Comparison of ENCODE assay signal across 8 mouse cellular contexts in the genomic region with DNA sequence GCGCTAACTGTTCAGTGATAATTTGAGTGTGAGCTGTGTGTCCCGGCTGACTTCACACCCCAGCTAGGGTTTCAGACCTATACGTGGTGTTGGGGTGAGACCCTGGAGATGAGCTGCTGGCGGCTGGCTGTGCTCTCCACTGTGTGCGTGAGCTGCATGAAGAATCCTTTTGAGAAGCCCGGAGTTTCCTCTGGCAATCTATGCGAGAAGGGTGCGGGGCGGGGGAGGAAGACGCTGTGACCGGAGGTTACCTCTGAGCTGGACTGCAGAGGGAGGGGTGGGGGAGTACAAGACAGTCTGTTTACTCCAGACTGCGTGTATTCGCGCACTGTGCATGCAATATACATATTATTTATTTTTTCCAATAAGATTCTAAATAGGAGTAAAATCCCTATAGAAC. TPM values are rescaled to one million over a fixed set of nuclear protein-coding genes. Genes with fewer than 3 reads are reported as not detected.
DNase-seq lines count a peak whose midpoint lies in the region; ATAC-seq lines count a peak whose summit lies in the region.

No protein-coding gene starts in this region.

- no peak overlapping the region for H3K27ac ChIP-seq in intestine, embryonic 15.5 days
- peak overlapping the region; percentile 99 for H3K27ac ChIP-seq in midbrain, embryonic 10.5 days (replicated peaks)

- H3K27me3 ChIP-seq in intestine, embryonic 15.5 days (replicated peaks): peaks cover 21% of the 10 kb centered on the region; the same call in 1 of the 2 replicates
- H3K27me3 ChIP-seq in midbrain, embryonic 10.5 days (ENCODE audit: low read depth, poor library complexity, severe bottlenecking): peaks cover 39% of the 10 kb centered on the region

- peak overlapping the region; percentile 69 for H3K4me3 ChIP-seq in intestine, embryonic 15.5 days (replicated peaks)
- peak overlapping the region; percentile 97 for H3K4me3 ChIP-seq in midbrain, embryonic 10.5 days

- 2% methylated on average over 14 of the region's 14 CpGs for WGBS in intestine, embryonic 15.5 days
- WGBS in midbrain, embryonic 10.5 days: under 1% methylated on average over 14 of the region's 14 CpGs

- peak; percentile 51 to 69 for DNase-seq in cerebellum, postnatal 25 days
- no peak for DNase-seq in cerebellum, adult 9-10 months
- peak; percentile 36 for DNase-seq in R1 (ENCODE audit: low read depth, low spot score)
- DNase-seq in gastrocnemius, adult 8-10 months (ENCODE audit: low spot score in 2 of 2): peak; percentile 65 to 75
- DNase-seq in midbrain, embryonic 10.5 days (ENCODE audit: low spot score): peak; percentile 81

- 0 out of 2 replicates have a peak overlapping the region, but pooled peaks have one; percentile 60 for H3K9ac ChIP-seq in intestine, embryonic 15.5 days

- H3K4me2 ChIP-seq in intestine, embryonic 15.5 days (replicated peaks): peak overlapping the region; percentile 100

- no peaks in the 10 kb centered on the region for H3K36me3 ChIP-seq in intestine, embryonic 15.5 days
- H3K36me3 ChIP-seq in midbrain, embryonic 10.5 days: peaks cover 23% of the 10 kb centered on the region

- H3K9me3 ChIP-seq in intestine, embryonic 15.5 days: no peaks in the 10 kb centered on the region
- no peaks in the 10 kb centered on the region for H3K9me3 ChIP-seq in midbrain, embryonic 10.5 days (replicated peaks)

- peak; percentile 41 for ATAC-seq in intestine, embryonic 15.5 days
- ATAC-seq in inflammation-experienced regulatory T-cells, adult 6 months: no peak
- ATAC-seq in megakaryocyte progenitor cell, adult 5-6 weeks (replicated peaks; ENCODE audit: poor library complexity): no peak

- H3K4me1 ChIP-seq in intestine, embryonic 15.5 days (replicated peaks): peaks cover 25% of the 10 kb centered on the region
- H3K4me1 ChIP-seq in midbrain, embryonic 10.5 days: peaks cover 70% of the 10 kb centered on the region

RNA-seq across cellular contexts. Expression of a gene that starts 0.6 kb away (rescaled TPM):
- 10 to 100 TPM; 42.9 to 60.8 (median 51.4) TPM for total RNA-seq in gastrocnemius, adult 8-10 months (2022)
- 7.4 TPM in 2 replicates for polyA plus RNA-seq in intestine, embryonic 15.5 days (2015; fragmentation: Nextera tagmentation; extraction: Ambion mirVana)
- polyA plus RNA-seq in midbrain, embryonic 10.5 days (2016; fragmentation: Nextera tagmentation; extraction: Ambion mirVana): 51.2 and 65.4 TPM in 2 replicates
- not detected for polyA plus RNA-seq in inflammation-experienced regulatory T-cells, adult 6 months (2017; shearing (Covaris generic))
- total RNA-seq in megakaryocyte progenitor cell, adult 5-6 weeks (2015): not detected in 2 replicates
- total RNA-seq in megakaryocyte progenitor cell, adult 5-6 weeks (2017): not detected in 2 replicates
